Mouse (Mus musculus): Measurements from ENCODE around the gene Rgs7. TPM values are rescaled to one million over a fixed set of nuclear protein-coding genes. Genes with fewer than 3 reads are reported as not detected.

Gene Rgs7
- polyA plus RNA-seq, 1 experiment from 2014 or later = 0.63 TPM

GRCm38 (mm10) chr1:175333041-175333854, 159.1 kb downstream of the Rgs7 start:
- no peaks in the 10 kb centered on the region for H3K9me3 ChIP-seq (ENCODE audit: control insufficient read depth)
- no peak overlapping the region for H3K9ac ChIP-seq (ENCODE audit: low read depth, low read length)
- no peaks in the 10 kb centered on the region for H3K27me3 ChIP-seq (replicated peaks; ENCODE audit: control insufficient read depth, insufficient read depth, low read length)
- no peak for TF ChIP-seq CTCF (IDR thresholded peaks at IDR 0.05; ENCODE audit: low read depth)
- no peaks in the 10 kb centered on the region for H3K36me3 ChIP-seq (ENCODE audit: control insufficient read depth, insufficient read depth)
- no peaks in the 10 kb centered on the region for H3K4me1 ChIP-seq (replicated peaks; ENCODE audit: control insufficient read depth, insufficient read depth, low read length)
- no peak overlapping the region for H3K27ac ChIP-seq (ENCODE audit: low read depth, low read length)
- WGBS = 70% methylated on average over 9 of the region's 9 CpGs
- no peak overlapping the region for H3K4me3 ChIP-seq (ENCODE audit: low read depth, low read length)
- ATAC-seq = no peak
- no peak overlapping the region for H3K4me2 ChIP-seq (replicated peaks; ENCODE audit: low read depth)

DNA sequence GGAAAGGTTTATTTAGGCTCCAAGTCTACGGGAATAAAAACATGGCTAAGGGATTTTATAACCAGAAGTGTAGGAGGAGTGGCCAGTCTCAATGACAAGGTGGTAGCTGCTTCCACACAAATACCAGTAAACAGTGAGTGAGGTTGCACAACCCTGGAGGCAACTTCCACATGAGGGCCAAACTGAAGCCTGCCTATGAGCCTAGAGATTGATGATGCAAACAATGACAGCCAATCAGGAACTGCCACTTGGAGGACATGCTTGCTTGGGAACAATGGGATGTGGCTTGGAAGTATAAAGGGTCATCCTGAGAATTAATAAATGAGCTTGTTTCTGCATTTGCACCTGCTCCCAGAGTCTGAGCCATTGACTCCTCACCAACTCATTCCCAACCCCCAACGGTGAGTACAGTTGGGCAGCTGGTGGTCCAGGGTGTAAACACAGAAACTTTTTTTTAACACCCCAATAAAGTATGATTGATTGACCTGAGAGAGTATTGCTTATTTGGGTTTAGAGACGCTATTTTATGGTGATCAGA, 162.3 kb downstream of the Rgs7 start:
- H3K36me3 ChIP-seq (ENCODE audit: control insufficient read depth, insufficient read depth) = no peaks in the 10 kb centered on the region
- WGBS = 72% methylated on average over 3 of the region's 3 CpGs
- H3K4me2 ChIP-seq (replicated peaks; ENCODE audit: low read depth) = no peak overlapping the region
- H3K9ac ChIP-seq (ENCODE audit: low read depth, low read length) = no peak overlapping the region
- no peak for ATAC-seq
- H3K27ac ChIP-seq (ENCODE audit: low read depth, low read length) = no peak overlapping the region
- TF ChIP-seq CTCF (IDR thresholded peaks at IDR 0.05; ENCODE audit: low read depth) = no peak
- H3K27me3 ChIP-seq (replicated peaks; ENCODE audit: control insufficient read depth, insufficient read depth, low read length) = no peaks in the 10 kb centered on the region
- H3K4me3 ChIP-seq (ENCODE audit: low read depth, low read length) = no peak overlapping the region
- H3K9me3 ChIP-seq (ENCODE audit: control insufficient read depth) = no peaks in the 10 kb centered on the region
- H3K4me1 ChIP-seq (replicated peaks; ENCODE audit: control insufficient read depth, insufficient read depth, low read length) = no peaks in the 10 kb centered on the region

DNA sequence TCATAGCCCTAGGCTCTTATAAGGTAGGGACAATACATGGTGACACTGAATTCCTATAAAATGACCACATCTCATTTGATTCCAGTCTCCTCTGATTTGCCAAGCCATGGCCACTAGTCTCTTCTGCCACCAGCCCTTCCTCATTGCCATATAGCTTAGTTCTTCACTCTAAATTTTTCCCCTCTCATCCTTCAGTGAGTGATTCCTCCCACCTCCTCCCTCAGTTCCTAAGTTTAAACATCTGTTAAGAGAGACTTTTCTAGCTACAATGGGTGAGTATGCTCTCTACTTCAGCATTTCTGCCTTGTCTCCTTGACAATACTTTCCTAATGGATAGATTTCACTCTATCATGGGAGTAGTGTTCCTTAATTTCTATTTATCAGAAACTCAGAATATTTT, 169.5 kb downstream of the Rgs7 start:
- no peaks in the 10 kb centered on the region for H3K36me3 ChIP-seq (ENCODE audit: control insufficient read depth, insufficient read depth)
- H3K9ac ChIP-seq (ENCODE audit: low read depth, low read length) = no peak overlapping the region
- H3K4me1 ChIP-seq (replicated peaks; ENCODE audit: control insufficient read depth, insufficient read depth, low read length) = no peaks in the 10 kb centered on the region
- no peak for TF ChIP-seq CTCF (IDR thresholded peaks at IDR 0.05; ENCODE audit: low read depth)
- no peak overlapping the region for H3K4me3 ChIP-seq (ENCODE audit: low read depth, low read length)
- H3K4me2 ChIP-seq (replicated peaks; ENCODE audit: low read depth) = no peak overlapping the region
- no peaks in the 10 kb centered on the region for H3K27me3 ChIP-seq (replicated peaks; ENCODE audit: control insufficient read depth, insufficient read depth, low read length)
- H3K27ac ChIP-seq (ENCODE audit: low read depth, low read length) = no peak overlapping the region
- no peaks in the 10 kb centered on the region for H3K9me3 ChIP-seq (ENCODE audit: control insufficient read depth)
- no peak for ATAC-seq

DNA sequence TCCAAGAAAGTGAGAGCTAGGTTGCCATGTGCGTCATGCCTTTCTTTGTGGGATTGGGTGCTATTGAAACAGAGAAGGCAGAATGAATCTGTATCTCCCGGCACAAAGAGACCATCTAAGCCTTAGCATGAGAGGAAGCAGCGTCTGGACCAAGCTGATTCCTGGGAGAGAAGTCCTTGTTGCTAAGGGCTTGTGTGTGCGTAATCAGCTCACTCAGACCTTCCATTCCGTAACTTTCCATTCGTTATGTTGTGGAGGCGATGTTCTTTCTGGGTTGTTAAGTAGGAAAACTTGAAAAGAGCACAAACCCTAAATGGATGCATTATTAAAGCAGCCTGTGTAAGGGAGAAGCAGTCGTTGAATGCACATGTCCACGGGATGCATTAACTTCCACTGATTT, 173.1 kb downstream of the Rgs7 start:
- TF ChIP-seq CTCF (IDR thresholded peaks at IDR 0.05; ENCODE audit: low read depth) = no peak
- no peak overlapping the region for H3K9ac ChIP-seq (ENCODE audit: low read depth, low read length)

DNA sequence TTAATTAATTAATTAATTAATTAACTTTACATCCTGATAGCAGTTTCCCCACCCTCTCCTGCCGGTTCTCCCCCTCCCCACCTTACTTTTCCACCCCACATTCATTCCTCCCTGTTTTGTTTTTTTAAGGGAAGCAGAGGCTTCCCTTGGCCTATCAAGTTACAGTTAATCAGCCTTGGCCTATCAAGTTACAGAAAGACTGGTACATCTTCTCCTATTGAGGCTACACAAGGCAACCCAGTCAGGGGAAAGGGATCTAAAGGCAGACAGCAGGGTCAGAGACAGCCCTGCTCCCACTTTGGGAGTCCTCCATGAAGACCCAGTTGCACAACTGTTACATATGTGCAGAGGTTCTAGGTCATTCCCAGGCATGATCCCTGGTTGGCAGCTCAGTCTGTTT, 175.0 kb downstream of the Rgs7 start:
- Histone ChIP-seq H3K27ac (ENCODE audit: low read depth, low read length) (no peak overlapping the region), H3K9me3 (ENCODE audit: control insufficient read depth) (no peaks in the 10 kb centered on the region), H3K27me3 (replicated peaks; ENCODE audit: control insufficient read depth, insufficient read depth, low read length) (no peaks in the 10 kb centered on the region), H3K4me2 (replicated peaks; ENCODE audit: low read depth) (no peak overlapping the region), H3K4me3 (ENCODE audit: low read depth, low read length) (no peak overlapping the region), H3K4me1 (replicated peaks; ENCODE audit: control insufficient read depth, insufficient read depth, low read length) (no peaks in the 10 kb centered on the region), H3K36me3 (ENCODE audit: control insufficient read depth, insufficient read depth) (no peaks in the 10 kb centered on the region), H3K9ac (ENCODE audit: low read depth, low read length) (no peak overlapping the region)
- TF ChIP-seq CTCF (IDR thresholded peaks at IDR 0.05; ENCODE audit: low read depth) = no peak
- WGBS = 33% methylated on average over 1 of the region's 1 CpGs
- no peak for ATAC-seq

More for the DNA sequence above, 173.1 kb downstream of the Rgs7 start:
- H3K4me2 ChIP-seq (replicated peaks; ENCODE audit: low read depth) = no peak overlapping the region
- no peaks in the 10 kb centered on the region for H3K9me3 ChIP-seq (ENCODE audit: control insufficient read depth)
- no peak overlapping the region for H3K27ac ChIP-seq (ENCODE audit: low read depth, low read length)
- no peaks in the 10 kb centered on the region for H3K36me3 ChIP-seq (ENCODE audit: control insufficient read depth, insufficient read depth)
- H3K4me1 ChIP-seq (replicated peaks; ENCODE audit: control insufficient read depth, insufficient read depth, low read length) = no peaks in the 10 kb centered on the region
- H3K4me3 ChIP-seq (ENCODE audit: low read depth, low read length) = no peak overlapping the region
- no peak for ATAC-seq
- H3K27me3 ChIP-seq (replicated peaks; ENCODE audit: control insufficient read depth, insufficient read depth, low read length) = no peaks in the 10 kb centered on the region
- WGBS = 86% methylated on average over 9 of the region's 9 CpGs

DNA sequence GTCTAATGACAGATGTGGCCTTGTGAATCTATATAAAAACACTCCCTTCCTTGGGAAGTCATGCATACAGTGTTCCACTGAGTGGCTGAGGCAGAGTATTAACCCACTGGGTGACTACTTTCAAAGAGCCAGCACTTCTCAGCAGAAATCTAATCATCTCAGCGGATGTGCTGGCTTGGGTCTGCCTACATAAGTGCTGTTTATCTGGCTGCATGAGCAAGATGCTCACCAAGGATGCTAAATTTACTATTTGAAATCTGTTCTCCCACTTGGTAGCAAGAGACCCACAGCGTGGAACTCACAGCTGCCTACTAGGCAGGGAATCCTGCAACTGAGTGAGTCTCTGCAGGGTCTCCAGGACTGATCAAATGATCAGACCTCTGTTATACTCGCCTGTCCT, 184.7 kb downstream of the Rgs7 start:
- H3K4me1 ChIP-seq (replicated peaks; ENCODE audit: control insufficient read depth, insufficient read depth, low read length) = no peaks in the 10 kb centered on the region
- no peak for ATAC-seq
- H3K9me3 ChIP-seq (ENCODE audit: control insufficient read depth) = no peaks in the 10 kb centered on the region
- no peaks in the 10 kb centered on the region for H3K27me3 ChIP-seq (replicated peaks; ENCODE audit: control insufficient read depth, insufficient read depth, low read length)
- H3K27ac ChIP-seq (ENCODE audit: low read depth, low read length) = no peak overlapping the region
- no peak overlapping the region for H3K4me3 ChIP-seq (ENCODE audit: low read depth, low read length)
- no peak overlapping the region for H3K4me2 ChIP-seq (replicated peaks; ENCODE audit: low read depth)
- 66% methylated on average over 3 of the region's 3 CpGs for WGBS
- no peak overlapping the region for H3K9ac ChIP-seq (ENCODE audit: low read depth, low read length)
- TF ChIP-seq CTCF (IDR thresholded peaks at IDR 0.05; ENCODE audit: low read depth) = no peak
- no peaks in the 10 kb centered on the region for H3K36me3 ChIP-seq (ENCODE audit: control insufficient read depth, insufficient read depth)
